Mouse (Mus musculus): ENCODE results near the gene Med24. TPM values are rescaled to one million over a fixed set of nuclear protein-coding genes. Genes with fewer than 3 reads are reported as not detected.

Med24 gene
- 23.9 and 29.3 TPM in 2 replicates for polyA plus RNA-seq (2021; fragmentation: Nextera tagmentation)
- long read RNA-seq, experiment 1, full-length matches to known transcripts = 37 of 153 reads
- long read RNA-seq, experiment 1, partial matches to known transcripts = 41 of 153 reads
- long read RNA-seq, experiment 1, other reads (novel, unspliced or antisense) = 75 of 153 reads
- long read RNA-seq, experiment 2, partial matches to known transcripts = 21 of 31 reads
- long read RNA-seq, experiment 2, other reads (novel, unspliced or antisense) = 6 of 31 reads

DNA sequence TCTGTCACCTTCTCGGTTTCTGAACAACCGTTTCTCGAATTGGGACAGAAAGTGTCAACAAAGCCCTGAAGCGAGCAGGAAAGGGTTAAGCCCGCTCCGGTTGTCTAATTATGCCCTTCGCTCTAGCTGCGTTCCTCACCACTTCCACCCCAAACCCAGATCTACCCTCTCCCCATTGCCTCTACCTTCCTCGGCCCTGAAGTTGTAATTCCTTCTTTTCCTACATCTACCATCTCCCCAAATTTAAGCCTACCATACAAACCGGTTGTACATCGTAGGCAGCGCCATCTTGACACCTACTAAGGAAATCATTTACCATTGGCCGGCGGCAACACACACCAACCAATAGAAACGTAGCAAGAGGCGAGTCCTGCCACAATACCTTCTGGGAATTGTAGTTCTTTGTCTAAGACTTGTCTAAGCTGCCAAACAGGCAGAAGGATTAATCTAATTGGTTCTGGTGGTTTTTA is at the start of gene Med24:
Med24 (minus strand) TSS at position 317 of the 470 bp plus-strand sequence.

DNA sequence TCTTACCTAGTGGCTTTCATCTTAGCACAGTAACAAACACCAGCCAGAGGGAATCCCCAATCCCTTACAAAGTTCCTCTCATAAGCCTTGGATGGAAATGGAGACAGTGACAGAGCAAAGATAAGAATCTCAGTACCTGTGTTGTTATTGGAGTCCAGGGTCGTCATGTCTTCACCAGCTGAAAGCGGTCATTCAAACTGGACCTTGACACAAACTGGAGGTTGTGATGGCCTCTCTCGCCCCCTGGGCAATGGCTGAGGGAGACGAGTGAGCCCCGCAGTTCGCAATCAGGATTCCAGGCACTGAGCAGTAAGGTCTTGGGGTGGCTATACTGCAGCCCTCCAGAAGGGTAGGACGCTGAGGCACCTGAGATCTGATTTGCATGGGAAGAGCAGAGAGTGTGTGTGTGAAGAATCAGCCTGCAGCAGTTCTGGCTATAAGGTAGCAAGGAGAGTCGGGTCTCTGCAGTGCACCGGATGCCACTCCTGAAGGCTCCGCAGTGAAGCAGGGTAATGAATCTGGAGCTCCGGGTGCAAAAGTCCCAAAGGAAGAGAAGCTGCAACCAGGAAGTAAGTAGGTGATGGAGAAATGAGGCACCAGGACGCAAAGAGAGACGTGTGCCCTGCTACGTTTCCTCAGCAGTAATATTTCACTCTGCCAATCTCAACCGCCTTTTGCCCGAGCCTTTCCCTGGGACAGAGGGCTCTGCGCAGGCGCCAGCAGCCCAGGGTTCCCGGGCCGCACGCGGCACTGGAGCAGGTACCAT is 45.5 kb upstream of the Med24 start, which contains the start of gene Nr1d1:
Nr1d1 (minus strand) TSS at position 752 of the 766 bp plus-strand sequence.

DNA sequence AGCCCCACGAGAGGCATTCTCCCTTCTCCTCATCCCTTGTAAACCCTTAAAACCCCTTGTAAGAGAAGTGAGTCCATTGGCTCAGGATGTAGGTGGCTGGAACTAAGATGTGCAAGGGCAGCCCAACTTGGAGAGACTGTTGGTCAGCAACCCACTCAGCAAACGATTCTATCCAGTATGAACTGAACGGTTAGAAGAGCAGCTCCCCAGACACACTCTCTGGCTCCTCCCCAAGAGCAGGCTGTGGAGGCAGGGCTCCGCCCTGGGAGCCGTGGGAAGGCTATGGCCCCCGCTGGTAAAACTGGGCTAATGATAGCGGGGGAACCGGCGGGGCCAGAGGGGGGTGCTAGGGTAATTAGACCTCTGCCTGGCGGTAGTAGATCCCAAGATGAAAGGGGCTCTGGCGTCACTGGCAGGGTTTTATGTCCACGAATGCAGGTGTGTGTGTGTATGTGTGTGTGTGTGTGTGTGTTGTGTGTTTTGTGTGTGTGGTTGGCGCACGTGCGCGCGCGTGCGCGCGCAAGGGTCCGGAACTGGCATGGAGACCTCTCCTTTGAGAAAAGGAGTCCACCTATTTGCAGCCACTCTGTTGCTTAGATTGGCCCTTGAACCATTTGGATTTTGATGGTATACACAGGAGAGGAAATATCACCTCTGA is 11.3 kb upstream of the Med24 start, which contains the start of gene Thra:
Thra (plus strand) TSS at position 246 of the 658 bp plus-strand sequence.

DNA sequence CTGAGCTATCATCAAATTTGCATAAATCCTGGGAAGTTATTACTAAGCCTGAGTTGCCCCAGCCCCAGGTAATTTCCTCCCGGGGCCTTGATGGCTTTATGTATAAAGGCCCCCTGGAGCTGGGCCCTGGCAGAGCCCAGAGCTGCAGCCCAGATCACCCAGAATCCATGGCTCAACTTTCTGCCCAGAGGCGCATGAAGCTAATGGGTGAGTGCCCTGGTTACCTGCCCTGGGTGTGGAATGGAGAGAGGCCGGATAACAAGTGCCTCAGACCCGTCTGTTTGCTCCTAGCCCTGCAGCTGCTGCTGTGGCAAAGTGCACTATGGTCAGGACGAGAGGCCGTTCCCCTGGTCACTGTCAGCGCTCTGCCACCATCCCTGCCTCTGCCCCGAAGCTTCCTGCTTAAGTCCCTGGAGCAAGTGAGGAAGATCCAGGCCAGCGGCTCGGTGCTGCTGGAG is 28.0 kb downstream of the Med24 start, which contains the start of gene Csf3:
Csf3 (plus strand) TSS at position 51 of the 458 bp plus-strand sequence.

DNA sequence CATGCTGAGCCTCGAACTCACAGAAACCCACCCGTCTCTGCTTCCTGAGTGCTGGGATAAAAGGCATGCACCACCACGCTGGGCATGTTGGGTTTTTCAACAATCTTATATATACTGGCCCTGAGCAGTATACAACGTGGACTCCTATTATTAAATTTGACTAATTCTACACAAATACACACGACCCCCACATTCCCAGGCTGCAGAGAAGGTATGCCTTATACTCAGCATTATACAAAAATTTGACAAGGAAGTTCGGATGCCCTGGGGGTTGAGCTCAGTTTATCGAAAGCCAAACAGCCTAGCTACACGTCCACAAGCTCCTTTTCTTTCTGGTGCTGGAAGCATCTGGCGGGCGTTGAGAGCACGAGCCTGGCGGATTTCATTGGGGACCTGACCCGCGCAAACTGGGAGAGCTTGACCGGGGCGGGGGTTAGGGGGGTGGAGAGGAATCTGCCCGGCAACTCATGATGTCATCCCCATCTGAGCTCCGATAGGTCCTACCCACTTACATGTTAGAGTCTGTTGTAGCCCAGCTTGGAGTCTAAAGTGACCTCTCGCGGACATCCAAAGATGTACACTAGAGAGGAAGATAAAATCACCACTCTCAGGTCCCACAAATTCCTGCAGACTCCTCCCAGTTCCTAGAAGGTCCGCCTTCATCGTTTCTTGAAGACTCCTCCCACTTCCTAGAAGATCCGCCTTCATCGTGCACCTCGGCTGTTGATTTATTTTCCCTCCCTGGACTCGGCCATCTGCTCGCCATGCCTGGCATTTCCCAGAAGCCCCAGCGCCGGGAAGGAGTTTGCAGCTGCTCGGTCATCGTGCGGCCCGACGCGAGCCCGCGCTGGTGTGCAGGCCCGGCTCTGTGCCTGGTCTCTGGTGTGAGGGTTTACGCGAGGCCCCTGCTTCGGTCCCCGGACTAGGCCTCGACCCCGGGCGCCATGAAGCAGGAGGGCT is 47.2 kb downstream of the Med24 start, which contains the start of gene Psmd3:
Psmd3 (plus strand) TSS at position 769 of the 960 bp plus-strand sequence.

DNA sequence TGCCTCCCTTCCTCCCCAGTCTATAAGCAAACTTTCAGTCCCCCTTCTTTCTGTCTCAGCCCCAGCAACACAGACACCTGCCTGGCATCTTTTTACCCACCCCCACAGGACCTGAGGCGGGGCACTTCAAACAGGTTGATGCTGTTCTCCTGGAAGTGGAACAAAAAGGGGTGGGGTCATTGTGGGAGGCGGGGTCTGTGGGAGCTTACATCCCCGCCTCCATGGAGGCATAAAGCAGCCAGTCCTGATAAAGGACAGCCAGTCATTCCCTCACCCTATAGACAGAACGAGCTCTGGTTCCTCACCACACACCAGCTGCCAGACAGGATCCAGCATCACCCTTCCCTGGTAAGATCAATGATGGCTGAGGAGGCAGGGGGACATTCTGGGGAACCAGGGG is 65.1 kb downstream of the Med24 start, which contains the start of gene Gsdma:
Gsdma (plus strand) TSS at position 261 of the 400 bp plus-strand sequence.

Other genes starting within 250 kb of the Med24 start
- gene Ikzf3, start 183.4 kb downstream of the Med24 start, polyA plus RNA-seq (2021; fragmentation: Nextera tagmentation) = 0.73 and 1.6 TPM in 2 replicates
- gene Zpbp2, start 178.3 kb downstream of the Med24 start, polyA plus RNA-seq (2021; fragmentation: Nextera tagmentation) = not detected in 2 replicates
- 18.2 and 19.1 TPM in 2 replicates for gene Ormdl3, start 142.1 kb downstream of the Med24 start, polyA plus RNA-seq (2021; fragmentation: Nextera tagmentation)
- gene Lrrc3c, start 131.1 kb downstream of the Med24 start, polyA plus RNA-seq (2021; fragmentation: Nextera tagmentation) = not detected in 2 replicates
- gene Gm12355, start 103.8 kb downstream of the Med24 start, polyA plus RNA-seq (2021; fragmentation: Nextera tagmentation) = 0.30 and 1.2 TPM in 2 replicates
- not detected in 2 replicates for gene Gsdma3, start 103.1 kb downstream of the Med24 start, polyA plus RNA-seq (2021; fragmentation: Nextera tagmentation)
- gene Gsdma2, start 82.7 kb downstream of the Med24 start, polyA plus RNA-seq (2021; fragmentation: Nextera tagmentation) = not detected in 2 replicates
- gene Gsdma, start 65.1 kb downstream of the Med24 start, polyA plus RNA-seq (2021; fragmentation: Nextera tagmentation) = not detected in 2 replicates
- gene Psmd3, start 46.9 kb downstream of the Med24 start, polyA plus RNA-seq (2021; fragmentation: Nextera tagmentation) = 73.9 and 75.5 TPM in 2 replicates
- gene Csf3, start 28.2 kb downstream of the Med24 start, polyA plus RNA-seq (2021; fragmentation: Nextera tagmentation) = not detected in 2 replicates
- gene Thra, start 11.2 kb upstream of the Med24 start, polyA plus RNA-seq (2021; fragmentation: Nextera tagmentation) = 112 and 113 TPM in 2 replicates
- 51.2 and 77.4 TPM in 2 replicates for gene Nr1d1, start 45.9 kb upstream of the Med24 start, polyA plus RNA-seq (2021; fragmentation: Nextera tagmentation)
- 14.8 and 16.6 TPM in 2 replicates for gene Msl1, start 66.1 kb upstream of the Med24 start, polyA plus RNA-seq (2021; fragmentation: Nextera tagmentation)
- gene Casc3, start 75.5 kb upstream of the Med24 start, polyA plus RNA-seq (2021; fragmentation: Nextera tagmentation) = 4.9 and 15.5 TPM in 2 replicates
- 9.0 and 16.2 TPM in 2 replicates for gene Rapgefl1, start 107.3 kb upstream of the Med24 start, polyA plus RNA-seq (2021; fragmentation: Nextera tagmentation)
- 5.2 and 5.3 TPM in 2 replicates for gene Wipf2, start 134.2 kb upstream of the Med24 start, polyA plus RNA-seq (2021; fragmentation: Nextera tagmentation)
- gene Cdc6, start 178.4 kb upstream of the Med24 start, polyA plus RNA-seq (2021; fragmentation: Nextera tagmentation) = 0.16 and 0.21 TPM in 2 replicates
- gene Rara, start 198.4 kb upstream of the Med24 start, polyA plus RNA-seq (2021; fragmentation: Nextera tagmentation) = 1.5 and 4.5 TPM in 2 replicates

Data from left cerebral cortex, adult 6 months (tissue).